Mouse (Mus musculus) urinary bladder, postnatal 25 days (tissue): ENCODE data around the gene Fam83f.
A peak's percentile ranks its signal among the peaks of the same experiment; 100 is the strongest.

Experiments used
- DNase-seq: peaks from one replicate; pipeline ENCODE4 v3.0.0; 2022; ENCODE audit warnings: low spot score

Fam83f gene

GRCm38 (mm10) chr15:80671295-80672252, at the start of gene Fam83f:
Fam83f (plus strand) TSS chr15:80671847.
- DNase-seq, result peak; percentile 65

DNA sequence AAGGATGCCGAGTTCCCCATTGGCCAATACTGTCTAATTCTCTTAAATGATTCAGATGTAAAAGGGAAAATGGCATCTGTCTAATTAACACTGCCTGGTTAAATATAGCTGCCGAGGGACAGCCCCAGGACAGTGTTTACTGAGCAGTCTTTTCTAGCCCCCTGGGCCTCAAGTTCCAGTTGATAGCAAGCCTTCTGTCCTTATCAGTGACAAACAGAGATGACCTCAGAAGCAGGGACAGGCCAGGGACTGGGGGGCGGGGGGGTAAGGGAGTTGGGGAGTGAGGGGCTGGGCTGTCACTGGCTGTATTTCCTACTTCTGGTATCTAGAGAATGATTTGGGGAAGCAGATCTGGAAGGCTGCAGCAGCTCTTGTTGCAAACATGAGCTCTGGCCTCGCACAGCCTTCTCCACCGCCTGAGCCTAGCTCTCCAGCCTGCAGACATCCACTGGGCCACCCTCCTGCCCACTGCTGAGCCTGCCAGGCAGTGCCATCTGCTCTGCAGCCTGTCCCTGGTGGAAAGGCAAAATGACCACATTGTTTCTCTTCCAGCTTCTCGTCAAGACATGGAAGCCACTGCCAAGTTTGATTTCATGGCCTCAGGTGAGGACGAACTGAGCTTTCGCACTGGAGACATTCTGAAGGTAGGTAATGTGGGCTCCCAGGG, 48.3 kb upstream of the Fam83f start:
- no peak for DNase-seq

- no peak for DNase-seq
Measured at GRCm38 (mm10) chr15:80626472-80626871, 45.2 kb upstream of the Fam83f start.

GRCm38 (mm10) chr15:80630147-80630546, 41.5 kb upstream of the Fam83f start:
- DNase-seq, result no peak

DNA sequence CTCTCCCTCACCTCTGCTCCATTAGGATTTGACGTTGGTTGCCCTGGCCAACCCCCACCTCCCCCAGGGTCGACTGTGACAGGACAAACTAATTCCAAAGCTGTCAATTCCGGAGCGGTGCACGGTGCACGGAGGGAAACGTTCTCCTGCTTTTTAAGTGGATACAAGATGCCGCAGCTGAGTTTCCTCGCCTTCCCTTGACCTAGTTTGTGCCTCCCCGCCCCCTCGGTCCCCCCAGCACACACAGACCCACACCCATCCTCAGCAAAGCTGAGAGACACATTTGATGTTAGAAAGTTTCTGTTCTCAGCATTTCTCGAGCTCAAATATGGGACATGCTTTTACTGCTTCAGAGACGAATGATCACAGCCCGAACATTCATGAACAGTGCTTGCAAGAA, 40.9 kb upstream of the Fam83f start:
- no peak for DNase-seq

GRCm38 (mm10) chr15:80631311-80631710, 40.3 kb upstream of the Fam83f start:
- no peak for DNase-seq

GRCm38 (mm10) chr15:80632280-80632893, 39.3 kb upstream of the Fam83f start:
- no peak for DNase-seq

DNA sequence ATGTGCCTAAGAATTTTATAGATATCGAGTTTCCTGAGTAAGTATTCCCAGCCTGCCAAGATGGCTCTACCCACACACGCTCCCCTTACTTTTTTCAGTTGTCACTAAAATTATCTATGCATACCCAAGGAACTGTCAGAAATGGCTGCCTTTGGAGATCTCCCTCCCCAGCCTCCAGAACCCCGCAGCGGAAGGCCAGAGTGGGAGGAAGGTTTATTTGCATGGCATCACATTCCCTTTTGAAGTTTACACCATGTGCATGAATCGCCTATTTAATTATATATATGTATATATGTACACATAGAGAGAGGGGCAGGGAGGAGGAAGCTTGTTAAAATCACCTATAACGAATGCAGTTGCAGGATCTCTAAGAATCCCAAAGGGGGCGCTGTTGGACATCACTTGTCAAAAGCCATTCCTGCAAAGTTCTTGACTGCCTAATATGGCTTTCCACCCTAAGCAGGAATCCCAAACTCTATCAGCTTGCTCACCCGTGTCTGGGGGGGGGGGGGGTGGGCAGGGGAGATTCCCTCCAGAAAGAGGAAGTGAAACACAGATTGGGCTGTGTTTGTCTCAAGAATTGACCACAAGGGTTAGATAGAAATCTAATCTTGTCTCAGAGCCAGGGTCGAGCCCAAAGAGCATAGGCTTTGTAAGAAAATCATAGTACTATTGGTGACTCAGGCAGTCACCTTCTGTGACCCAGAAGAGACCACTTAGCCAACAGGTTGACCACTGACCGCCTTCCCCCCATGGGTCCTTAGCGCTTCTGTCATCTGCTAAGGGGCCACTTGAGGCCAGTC, 37.1 kb upstream of the Fam83f start:
- DNase-seq, result peak; percentile 53

DNA sequence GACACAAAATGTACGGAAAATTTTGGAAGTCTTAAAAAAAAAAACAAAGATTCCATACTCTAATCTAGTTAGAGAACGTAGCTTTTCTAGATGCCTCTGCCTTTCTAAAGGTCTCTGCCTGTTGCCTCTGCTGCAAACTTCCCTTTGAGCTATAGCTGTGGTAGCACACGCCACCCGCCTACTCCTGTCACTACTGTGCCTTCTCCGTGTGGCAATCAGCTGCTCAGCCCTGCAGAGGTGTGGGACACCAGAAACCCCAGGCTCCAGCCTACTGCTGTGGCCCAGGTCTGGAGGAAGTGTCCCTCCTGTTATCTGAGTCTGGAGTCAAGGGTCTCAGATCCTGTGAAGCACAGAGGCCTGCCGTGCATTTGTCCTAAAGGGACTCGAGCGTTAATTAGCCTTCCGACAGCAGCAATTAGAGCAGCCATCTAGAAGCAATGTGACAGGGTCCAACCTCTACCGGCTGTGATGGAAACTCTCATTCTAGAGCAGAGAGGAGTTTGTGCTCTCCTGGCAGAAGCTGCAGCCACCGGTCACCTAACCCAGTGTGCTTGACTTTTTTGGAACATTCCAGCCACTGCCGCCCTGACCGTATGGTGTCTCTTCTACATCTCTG, 34.8 kb upstream of the Fam83f start:
- DNase-seq, result no peak

- no peak for DNase-seq
Measured at GRCm38 (mm10) chr15:80639071-80639702, 32.5 kb upstream of the Fam83f start.

GRCm38 (mm10) chr15:80639874-80640273, 31.8 kb upstream of the Fam83f start:
- no peak for DNase-seq

DNA sequence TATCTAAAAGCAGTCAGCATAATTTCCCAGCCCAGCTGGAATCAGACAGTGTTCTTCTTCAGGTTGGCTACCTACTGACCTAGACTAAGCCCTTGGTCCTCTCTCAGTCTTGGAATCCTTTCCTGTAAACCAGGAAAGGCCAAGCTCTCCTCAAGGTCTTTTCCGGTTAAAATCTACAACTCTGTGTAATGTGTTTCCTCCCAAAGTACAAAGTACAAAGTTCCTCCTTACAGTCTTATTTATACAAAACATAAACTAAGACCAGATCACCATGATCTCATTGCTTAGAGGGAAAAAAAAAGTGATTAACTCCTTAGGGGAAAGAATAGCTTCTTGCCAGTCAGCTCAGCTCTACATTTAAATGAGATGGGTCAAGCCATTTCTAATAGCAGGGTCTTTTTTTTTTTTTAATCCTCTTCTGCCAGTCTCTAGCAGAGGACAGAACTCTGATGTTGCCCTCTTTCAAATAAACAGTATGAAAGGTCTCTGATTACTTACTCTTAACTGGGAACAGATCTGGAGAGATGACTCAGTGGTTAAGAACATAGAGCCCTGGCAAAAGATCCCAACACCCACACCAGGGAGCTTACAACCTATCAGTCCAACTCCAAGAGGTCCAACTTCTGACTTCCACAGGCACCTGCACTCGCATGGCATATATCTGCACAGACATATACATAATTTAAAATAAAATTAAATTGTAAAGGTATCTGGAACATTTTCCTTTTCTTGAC, 29.8 kb upstream of the Fam83f start:
- no peak for DNase-seq

DNA sequence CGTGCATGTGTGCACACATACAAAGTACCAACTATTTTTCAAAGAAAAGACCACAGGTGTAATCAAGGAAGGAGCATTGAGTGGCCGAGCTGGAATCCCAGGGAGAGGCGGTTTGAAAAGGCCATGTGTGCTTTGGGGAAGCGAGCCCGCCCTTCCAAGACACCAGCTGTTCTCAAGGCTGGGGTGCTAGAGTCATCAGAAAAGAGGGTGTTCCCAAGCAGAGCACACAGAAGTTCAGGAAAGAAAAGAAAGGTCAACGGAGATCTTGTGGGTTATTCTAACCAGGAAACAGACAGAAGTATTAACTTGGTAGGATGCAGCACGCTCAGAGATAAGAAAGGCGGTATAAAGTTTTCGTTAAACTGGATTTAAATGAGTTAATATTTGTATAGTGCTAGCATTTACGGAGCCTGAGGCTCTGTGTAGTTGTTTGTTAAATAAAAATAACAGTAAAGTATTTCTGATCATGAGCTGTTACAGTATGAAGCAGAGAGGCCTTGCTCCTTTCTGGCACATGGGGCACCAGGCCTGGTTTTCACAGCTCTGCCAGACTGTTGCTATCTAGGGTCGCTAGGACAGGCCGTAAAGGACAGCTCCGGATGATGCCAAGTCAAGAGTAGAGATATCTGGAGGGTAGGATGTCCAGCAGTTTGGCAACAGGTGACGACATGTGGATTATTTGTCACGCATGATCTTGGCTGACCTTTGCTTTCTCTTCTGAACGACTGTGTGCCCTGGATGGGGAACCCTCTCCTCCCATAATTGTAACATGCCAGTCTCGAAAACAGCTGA, 26.4 kb upstream of the Fam83f start:
- DNase-seq, result no peak

DNA sequence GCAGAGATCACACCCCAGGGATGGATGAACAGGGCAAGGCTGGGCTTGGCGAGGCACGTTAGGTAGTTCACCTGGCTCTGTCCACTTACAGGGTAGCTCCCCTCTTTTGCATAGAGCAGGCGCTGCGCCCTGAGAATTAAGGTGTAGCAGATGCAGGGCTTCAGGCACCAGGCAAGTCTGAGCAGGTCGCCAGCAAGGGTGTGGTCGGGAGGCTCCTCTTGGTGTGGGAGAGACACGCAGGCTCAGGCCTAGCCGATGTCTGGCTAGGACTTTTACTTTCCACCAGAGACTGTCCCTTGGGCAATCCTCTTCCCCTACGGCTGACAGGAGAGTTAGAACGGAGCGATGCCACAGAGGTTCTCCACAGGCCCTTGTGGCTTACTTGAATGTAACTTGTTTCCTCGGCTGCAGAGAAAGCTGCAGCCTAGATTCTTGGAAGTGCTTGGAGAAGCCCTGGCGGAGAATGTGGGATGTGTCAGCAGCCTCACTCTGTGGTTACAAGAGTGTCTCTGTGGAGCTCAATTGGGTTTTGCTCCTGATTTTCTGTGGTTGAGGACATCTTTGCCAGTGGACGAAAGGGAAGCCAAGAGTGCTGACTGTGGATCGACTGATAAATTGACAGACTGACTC, 22.6 kb upstream of the Fam83f start:
- peak; percentile 46 for DNase-seq

DNA sequence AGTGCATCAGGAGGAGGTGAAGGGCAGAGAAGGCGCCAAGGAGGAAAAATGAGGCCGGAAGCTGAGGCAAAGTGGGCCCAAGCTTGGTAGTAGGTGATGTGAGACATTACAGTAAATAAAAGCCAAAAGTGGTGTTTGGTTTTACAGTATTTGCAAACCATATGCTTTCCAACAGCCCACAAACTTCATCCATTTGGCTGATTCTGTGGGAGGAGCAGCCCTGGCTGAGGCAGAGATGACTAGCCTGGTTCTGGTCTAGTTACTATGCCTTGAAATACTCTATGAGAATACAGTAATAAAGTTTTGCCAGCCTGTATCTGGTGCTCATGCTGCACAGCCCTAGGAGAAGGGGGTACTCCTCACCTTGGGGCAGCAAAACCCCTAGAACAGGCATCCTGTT, 21.2 kb upstream of the Fam83f start:
- no peak for DNase-seq

- DNase-seq, result no peak
Measured at GRCm38 (mm10) chr15:80653865-80654264, 17.8 kb upstream of the Fam83f start.

DNA sequence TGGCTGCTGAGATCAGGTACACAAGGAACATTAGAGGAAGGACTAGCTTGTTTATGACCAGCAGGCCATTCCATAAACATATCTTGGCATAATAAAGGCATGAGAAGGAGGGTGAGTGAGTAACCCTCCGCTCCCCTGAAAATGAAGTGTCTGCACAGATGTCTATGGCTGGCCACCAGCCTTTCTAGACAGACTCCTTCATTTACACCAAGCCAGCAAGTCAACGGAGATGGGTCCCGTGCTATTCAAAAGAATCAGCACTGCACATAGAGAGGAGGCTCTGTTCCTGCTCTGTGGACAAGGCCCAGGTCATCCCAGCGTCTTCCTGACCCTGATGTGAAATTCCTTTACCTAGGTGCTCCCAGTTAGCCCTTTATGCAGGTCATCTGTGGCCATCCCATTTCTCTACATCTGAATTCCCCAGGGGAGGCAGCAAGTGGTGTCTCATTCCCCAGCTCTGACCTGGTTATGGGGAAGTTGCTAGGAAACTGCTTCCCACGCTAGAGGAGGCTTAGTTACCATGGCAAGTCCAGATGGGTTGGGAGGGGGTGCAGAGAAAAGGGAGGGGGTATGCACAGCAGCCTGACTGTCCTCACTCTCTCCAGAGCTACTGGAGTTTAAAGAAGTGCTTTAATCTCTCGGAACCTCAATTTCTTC, 12.7 kb upstream of the Fam83f start:
- no peak for DNase-seq

DNA sequence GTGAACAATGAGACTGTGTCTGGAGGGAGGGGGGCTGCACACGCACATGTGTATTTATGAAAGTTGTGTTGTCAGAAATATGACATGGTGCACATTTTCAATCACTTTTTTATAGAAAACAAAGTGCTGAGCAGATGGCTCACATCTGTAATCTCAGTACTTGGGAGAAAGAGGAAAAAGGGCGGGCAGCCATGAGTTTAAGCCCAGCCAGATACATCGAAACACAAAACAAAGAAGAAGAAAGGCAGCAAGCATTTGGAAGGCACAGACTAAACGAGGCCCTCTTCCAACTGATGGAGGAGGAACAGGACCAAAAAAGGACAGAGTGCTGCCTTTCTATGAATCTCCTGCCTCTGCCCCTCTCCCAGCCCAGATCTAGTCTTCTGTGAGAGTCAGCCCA, 10.7 kb upstream of the Fam83f start:
- DNase-seq, result no peak

DNA sequence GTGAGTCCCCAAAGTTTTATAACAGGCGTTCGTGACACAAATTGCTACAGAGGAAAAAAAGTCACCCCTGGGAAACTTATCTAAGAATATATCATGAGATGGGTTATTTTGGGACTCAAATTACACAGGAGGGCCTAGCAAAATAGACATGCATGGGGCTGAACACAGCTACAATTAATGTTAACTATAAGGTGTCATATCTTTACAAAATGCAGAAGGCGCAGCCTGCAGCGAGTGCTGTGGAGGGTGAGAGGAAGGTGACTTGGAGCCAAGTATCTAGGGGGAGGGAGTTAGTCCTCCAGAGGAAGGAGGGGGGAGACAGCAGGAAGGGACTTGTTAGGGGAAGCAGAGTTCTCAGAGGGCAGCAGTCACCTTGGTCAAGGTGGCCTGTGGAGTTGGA, 7.2 kb upstream of the Fam83f start:
- DNase-seq, result no peak
